Mouse (Mus musculus) heart, embryonic 14.5 days (tissue): ENCODE measurements around the gene Glipr1. TPM values are rescaled to one million over a fixed set of nuclear protein-coding genes. Genes with fewer than 3 reads are reported as not detected.

Experiments
- ATAC-seq: fragments of 200-750 bp; cut with Nextera tagmentation; 2 replicates; pipeline ENCODE4 v1.8.0; 2017; ENCODE audit warnings: low read depth, moderate TSS enrichment; ENCODE audit not compliant: insufficient number of reproducible peaks, insufficient read depth, low FRiP score
- H3K27ac ChIP-seq, 2 experiments: fragments of 200-500 bp in 1 of 2; fragments of 300-500 bp in 1 of 2; sonication (generic) in 1 of 2; replicated peaks in 1 of 2; 2 replicates each; pipeline ENCODE4 v1.5.1; 2012 to 2014; ENCODE audit warnings: low read depth in 2 of 2, low read length in 2 of 2, control low read depth in 1 of 2, mild to moderate bottlenecking in 1 of 2, mixed read lengths in 1 of 2; ENCODE audit not compliant: control insufficient read depth in 1 of 2, insufficient read depth in 1 of 2
- H3K27me3 ChIP-seq: fragments of 300-500 bp; sonication (generic); 2 replicates; pipeline ENCODE4 v1.6.1; 2014; ENCODE audit warnings: mild to moderate bottlenecking, low read length, control low read depth; ENCODE audit not compliant: control insufficient read depth, insufficient read depth
- H3K36me3 ChIP-seq: fragments of 300-500 bp; sonication (generic); 2 replicates; pipeline ENCODE4 v1.6.1; 2014; ENCODE audit warnings: mild to moderate bottlenecking, control low read depth, low read length, mixed read lengths; ENCODE audit not compliant: control insufficient read depth, insufficient read depth
- H3K4me1 ChIP-seq, 2 experiments: fragments of 200-500 bp in 1 of 2; fragments of 300-500 bp in 1 of 2; sonication (generic) in 1 of 2; 2 replicates each; pipeline ENCODE4 v1.6.1; 2012 to 2014; ENCODE audit warnings: low read length in 2 of 2, control low read depth in 1 of 2, mixed read lengths in 1 of 2; ENCODE audit not compliant: control insufficient read depth in 2 of 2, insufficient read depth in 2 of 2
- H3K4me2 ChIP-seq: fragments of 300-500 bp; sonication (generic); 2 replicates; pipeline ENCODE4 v1.6.1; 2014; ENCODE audit warnings: mild to moderate bottlenecking, low read length
- H3K4me3 ChIP-seq, 2 experiments: fragments of 200-500 bp in 1 of 2; fragments of 300-500 bp in 1 of 2; sonication (generic) in 1 of 2; 2 replicates each; pipeline ENCODE4 v1.5.1; 2012 to 2014; ENCODE audit warnings: low read length in 2 of 2, mild to moderate bottlenecking in 2 of 2, control low read depth in 1 of 2, low read depth in 1 of 2, moderate library complexity in 1 of 2; ENCODE audit not compliant: control insufficient read depth in 1 of 2, insufficient read depth in 1 of 2
- H3K9ac ChIP-seq: fragments of 300-500 bp; sonication (generic); 2 replicates; pipeline ENCODE4 v1.6.1; 2014; ENCODE audit warnings: mild to moderate bottlenecking, low read length
- H3K9me3 ChIP-seq: fragments of 300-500 bp; sonication (generic); 2 replicates; pipeline ENCODE4 v1.6.1; 2016; ENCODE audit warnings: low read length, control low read depth; ENCODE audit not compliant: control insufficient read depth
- WGBS: fragments of 180-500 bp; shearing (Covaris S2); extraction: QIAGEN DNeasy Blood & Tissue Kit; methylation state at CpG from one replicate; pipeline ENCODE4 v1.1.7; 2014; 5-methylcytosine and 5-hydroxymethylcytosine counted together
- polyA plus RNA-seq: library from polyadenylated mRNA; unstranded; fragments of >200 nt; fragmentation: Nextera tagmentation; extraction: Ambion mirVana; gene quantifications from 2 replicates; pipeline ENCODE4 v1.2.1, GENCODE M21; 2014

The Glipr1 gene
- polyA plus RNA-seq, 1 experiment from 2014 or later = 2.5 TPM

DNA sequence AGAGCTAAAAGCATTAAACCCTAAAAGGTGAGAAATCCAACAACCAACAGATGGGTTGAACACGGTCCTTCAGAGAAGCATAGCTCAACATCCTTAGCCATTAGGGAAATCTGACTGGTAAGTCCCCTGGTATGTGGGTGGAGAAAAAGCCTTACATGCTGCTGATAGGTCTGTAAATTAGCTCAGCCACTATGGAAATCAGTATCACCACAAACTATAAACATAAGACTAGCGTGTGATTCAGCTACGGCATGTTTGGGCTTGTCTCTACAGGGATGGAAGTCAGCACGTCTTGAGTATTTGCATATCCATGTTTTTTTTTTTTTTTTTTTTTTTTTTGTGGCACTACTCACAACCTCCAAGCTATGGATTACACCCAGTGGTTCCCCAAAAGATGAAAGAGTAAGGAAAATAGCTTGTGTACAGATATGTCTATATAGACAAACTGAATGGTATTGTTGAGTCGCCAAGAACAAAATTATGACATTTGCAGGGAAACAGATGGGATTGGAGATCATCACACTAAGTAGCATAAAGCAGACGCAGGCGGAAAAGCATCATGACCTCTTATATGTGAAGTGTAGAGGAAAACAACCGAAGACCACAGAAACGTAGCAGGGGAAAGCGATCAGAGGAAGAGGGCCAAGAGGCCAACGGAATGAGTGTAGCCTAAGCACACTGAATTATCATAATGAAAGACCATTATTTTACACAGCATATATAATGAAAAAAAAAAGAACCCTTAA is 6.5 kb downstream of the Glipr1 start:
- Histone ChIP-seq H3K4me1 (no peaks in the 10 kb centered on the region; a peak in 1 of 4 replicates), H3K9ac (no peak overlapping the region), H3K9me3 (no peaks in the 10 kb centered on the region), H3K4me3 (no peak overlapping the region), H3K36me3 (no peaks in the 10 kb centered on the region), H3K4me2 (no peak overlapping the region), H3K27ac (no peak overlapping the region), H3K27me3 (no peaks in the 10 kb centered on the region)
- ATAC-seq = no peak
- 84% methylated on average over 11 of the region's 11 CpGs for WGBS

- no peak for ATAC-seq
- Histone ChIP-seq H3K9ac (no peak overlapping the region), H3K4me1 (no peaks in the 10 kb centered on the region), H3K4me3 (no peak overlapping the region), H3K4me2 (no peak overlapping the region), H3K27ac (no peak overlapping the region), H3K27me3 (no peaks in the 10 kb centered on the region), H3K36me3 (peaks cover 65% of the 10 kb centered on the region), H3K9me3 (no peaks in the 10 kb centered on the region)
- WGBS = 90% methylated on average over 6 of the region's 6 CpGs
Observed at GRCm38 (mm10) chr10:111986453-111986852, 16.0 kb downstream of the Glipr1 start.

DNA sequence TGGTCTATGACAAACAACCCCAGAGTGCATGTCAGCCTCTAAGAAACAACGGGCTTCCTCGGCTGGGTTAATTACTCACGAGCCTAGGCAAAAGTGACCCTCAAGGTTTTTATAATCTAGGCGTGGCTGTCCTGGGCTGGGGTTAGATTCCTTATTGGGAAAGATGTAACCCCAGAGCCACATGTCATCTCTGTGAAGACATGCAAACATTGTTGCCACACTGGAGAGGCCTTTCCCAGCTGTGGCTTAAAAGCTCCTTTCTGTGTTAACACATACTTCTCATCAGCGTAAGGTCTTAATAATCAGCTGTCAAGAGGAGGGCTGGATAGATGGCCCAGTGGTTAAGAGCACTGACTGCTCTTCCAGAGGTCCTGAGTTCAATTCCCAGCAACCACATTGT is 19.4 kb downstream of the Glipr1 start:
- 91% methylated on average over 5 of the region's 5 CpGs for WGBS
- no peak overlapping the region for H3K4me3 ChIP-seq
- H3K4me1 ChIP-seq = no peaks in the 10 kb centered on the region
- H3K27me3 ChIP-seq = no peaks in the 10 kb centered on the region
- no peaks in the 10 kb centered on the region for H3K9me3 ChIP-seq
- no peak overlapping the region for H3K27ac ChIP-seq
- H3K4me2 ChIP-seq = no peak overlapping the region
- H3K36me3 ChIP-seq = peaks cover 92% of the 10 kb centered on the region
- no peak for ATAC-seq
- H3K9ac ChIP-seq = no peak overlapping the region

DNA sequence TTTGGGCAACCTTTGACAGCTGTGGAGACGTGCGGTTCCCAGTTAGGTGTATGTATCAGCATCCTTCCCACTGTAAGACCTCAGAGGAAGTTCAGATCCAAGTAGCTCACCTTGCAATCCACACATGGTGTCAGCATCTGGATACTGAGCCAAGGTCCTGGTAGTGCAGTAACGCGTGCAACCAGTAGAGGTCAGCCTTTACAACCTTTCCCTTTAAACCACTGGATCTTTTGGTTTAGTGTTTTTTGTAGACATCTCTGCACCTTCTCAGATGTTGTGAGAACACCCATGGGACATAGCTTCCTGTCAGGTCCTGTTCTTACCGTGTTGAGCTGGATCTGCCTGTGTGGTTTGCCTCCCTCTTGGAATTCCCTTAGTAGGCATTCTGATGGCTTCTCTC is 24.8 kb downstream of the Glipr1 start:
- H3K27ac ChIP-seq = no peak overlapping the region
- H3K9me3 ChIP-seq = no peaks in the 10 kb centered on the region
- H3K4me2 ChIP-seq = no peak overlapping the region
- peaks cover 70% of the 10 kb centered on the region for H3K36me3 ChIP-seq
- ATAC-seq = no peak
- H3K4me3 ChIP-seq = no peak overlapping the region
- H3K27me3 ChIP-seq = no peaks in the 10 kb centered on the region
- no peak overlapping the region for H3K9ac ChIP-seq
- H3K4me1 ChIP-seq = peaks cover 0 to 8% of the 10 kb centered on the region in 2 experiments; a peak in 3 of 4 replicates
- 35% methylated on average over 5 of the region's 5 CpGs for WGBS

DNA sequence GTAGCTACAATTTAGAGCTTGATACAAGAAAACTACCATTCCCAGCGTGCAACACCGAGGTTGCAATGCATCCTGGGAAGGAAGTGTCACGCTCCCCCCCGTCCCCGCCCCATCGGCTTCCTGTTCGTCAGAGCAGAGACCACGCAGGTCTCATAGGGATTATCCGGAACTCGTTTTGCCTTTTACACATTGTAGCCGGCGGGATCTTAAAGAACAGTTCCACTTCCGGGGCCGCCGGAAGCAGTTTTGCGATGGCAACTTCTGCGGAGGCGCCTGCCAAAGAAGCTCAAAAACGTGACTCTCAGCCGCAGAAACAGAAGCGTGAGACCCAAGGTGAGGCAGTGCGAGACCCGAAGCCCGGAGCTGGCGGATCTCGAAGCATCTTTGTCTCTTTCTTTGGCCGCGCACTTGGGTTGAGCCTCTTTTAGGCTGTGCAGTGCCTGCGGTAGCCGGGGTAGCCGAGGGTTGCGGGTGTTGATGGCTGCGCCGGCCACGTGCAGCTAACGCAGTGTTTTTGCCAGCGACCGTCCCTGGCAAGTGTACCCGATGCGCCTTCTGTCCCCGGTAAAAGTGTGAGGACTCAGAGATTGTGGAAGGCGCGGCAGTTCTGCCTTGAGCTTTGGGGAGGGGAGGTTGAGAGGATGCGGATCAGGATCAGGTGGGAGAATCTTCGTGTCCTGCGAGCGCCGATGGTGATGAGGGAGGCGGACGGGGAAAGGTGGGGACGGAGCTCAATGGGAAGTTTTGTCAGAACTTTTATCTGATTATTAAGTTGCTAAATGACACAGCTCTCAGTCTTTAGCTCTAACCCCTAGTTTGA is 29.7 kb downstream of the Glipr1 start, which contains the start of gene Krr1:
Gene Krr1 (plus strand): TSS at position 123 of the 820 bp plus-strand sequence.
- WGBS = under 1% methylated on average over 51 of the region's 51 CpGs
- peak; percentile 96 for ATAC-seq

GRCm38 (mm10) chr10:111971929-111972328 is 30.5 kb downstream of the Glipr1 start:
- Histone ChIP-seq H3K4me3 (no peak overlapping the region), H3K9ac (no peak overlapping the region), H3K4me2 (peak overlapping the region; percentile 32; the same call in 1 of the 2 replicates), H3K4me1 (peaks cover 0 to 8% of the 10 kb centered on the region in 2 experiments; a peak in 3 of 4 replicates), H3K27me3 (no peaks in the 10 kb centered on the region), H3K36me3 (peaks cover 16% of the 10 kb centered on the region), H3K27ac (no peak overlapping the region), H3K9me3 (0 out of 2 replicates have a peak, but pooled peaks cover 3% of the 10 kb centered on the region)
- no peak for ATAC-seq
- 79% methylated on average over 3 of the region's 3 CpGs for WGBS

More for the DNA sequence above, 29.7 kb downstream of the Glipr1 start, which contains the start of gene Krr1:
- peak within 1 kb of the TSS; percentile 93 for H3K4me2 ChIP-seq
- H3K27me3 ChIP-seq = no peaks in the 10 kb centered on the region
- H3K4me3 ChIP-seq = peak within 1 kb of the TSS; percentile 69 to 93
- no peak within 1 kb of the TSS; a peak in 1 of 4 replicates for H3K27ac ChIP-seq
- H3K36me3 ChIP-seq = peaks cover 24% of the 10 kb centered on the region
- H3K9me3 ChIP-seq = 0 out of 2 replicates have a peak, but pooled peaks cover 3% of the 10 kb centered on the region
- peak within 1 kb of the TSS; percentile 82 for H3K9ac ChIP-seq
- H3K4me1 ChIP-seq = peaks cover 0 to 8% of the 10 kb centered on the region in 2 experiments; a peak in 3 of 4 replicates

- no peak overlapping the region for H3K27ac ChIP-seq
- H3K4me1 ChIP-seq = no peaks in the 10 kb centered on the region
- H3K36me3 ChIP-seq = no peaks in the 10 kb centered on the region
- H3K9me3 ChIP-seq = 0 out of 2 replicates have a peak, but pooled peaks cover 3% of the 10 kb centered on the region
- no peak overlapping the region for H3K4me2 ChIP-seq
- H3K9ac ChIP-seq = no peak overlapping the region
- H3K27me3 ChIP-seq = no peaks in the 10 kb centered on the region
- no peak overlapping the region for H3K4me3 ChIP-seq
- ATAC-seq = no peak
- WGBS = 47% methylated on average over 4 of the region's 4 CpGs
Observed at GRCm38 (mm10) chr10:111966394-111966793, 36.0 kb downstream of the Glipr1 start.
